Mouse (Mus musculus) liver, embryonic 14.5 days (tissue): Measurements from ENCODE around the gene Agbl1.

Experiments
- CTCF ChIP-seq: IDR thresholded peaks from 2 replicates; pipeline ENCODE4 v1.5.1; 2016; ENCODE audit warnings: antibody characterized with exemption, low read depth, control low read depth
- EP300 ChIP-seq: IDR thresholded peaks from 2 replicates; pipeline ENCODE4 v1.6.1; 2016; ENCODE audit warnings: antibody characterized with exemption, low read depth

GRCm38 (mm10) chr7:76411933-76412587 lies 182.4 kb downstream of the Agbl1 start:
- TF ChIP-seq CTCF = no peak
- no peak for TF ChIP-seq EP300
